Mouse (Mus musculus) megakaryocyte progenitor cell, adult 5-6 weeks (primary cell): ENCODE results near the gene Gm21860. TPM values are rescaled to one million over a fixed set of nuclear protein-coding genes. Genes with fewer than 3 reads are reported as not detected.
A peak's percentile ranks its signal among the peaks of the same experiment; 100 is the strongest.
"Not testable (repeated sequence)": the region's sequence is repeated elsewhere in the genome, so short reads cannot be mapped to it uniquely, and the experiment has no call there.

Experiments
- ATAC-seq: replicated peaks from 2 replicates; pipeline ENCODE4 v1.8.0; 2016; ENCODE audit warnings: mild to moderate bottlenecking, moderate TSS enrichment, inconsistent platforms; ENCODE audit not compliant: poor library complexity
- total RNA-seq, 2 experiments: library from RNA; stranded (forward) in 1 of 2; stranded (reverse) in 1 of 2; fragments of 157-497, 149-512 nt in 1 of 2; fragments of 200-1000 nt in 1 of 2; gene quantifications; 2 replicates each; pipeline versions ENCODE4 v1.2.3 to v1.2.4; 2015 to 2017

Gm21860 gene
- total RNA-seq (2015) (not detected in 2 replicates), total RNA-seq (2017) (not detected in 2 replicates)

DNA sequence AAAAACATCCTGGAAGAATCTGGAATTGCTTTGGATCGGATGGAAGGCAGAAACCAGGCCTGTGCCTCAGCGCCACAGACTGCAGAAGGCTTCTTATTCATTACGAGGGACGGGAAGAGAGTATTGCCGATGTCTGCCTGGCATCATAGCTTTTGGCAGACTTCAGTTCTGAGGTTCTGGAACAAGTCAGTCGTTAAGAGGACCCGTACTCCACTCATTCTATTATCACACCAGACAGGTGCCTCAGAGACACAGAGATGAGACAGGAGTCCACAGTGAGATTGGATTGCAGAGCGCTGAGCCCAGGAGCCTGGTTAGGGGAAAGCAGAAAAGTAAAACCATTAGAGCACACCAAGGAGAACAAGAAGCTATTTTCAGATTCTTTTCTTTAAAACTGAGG, at the start of gene Gm21860:
Gm21860 (minus strand) TSS at position 101 of the 400 bp plus-strand sequence.
- ATAC-seq = not testable (repeated sequence)

- not testable (repeated sequence) for ATAC-seq
Measured at GRCm38 (mm10) chrY:90784438-90784837, 29.8 kb upstream of the Gm21860 start, which contains the start of gene Gm47283. Gm47283 (plus strand) TSS chrY:90784738.

DNA sequence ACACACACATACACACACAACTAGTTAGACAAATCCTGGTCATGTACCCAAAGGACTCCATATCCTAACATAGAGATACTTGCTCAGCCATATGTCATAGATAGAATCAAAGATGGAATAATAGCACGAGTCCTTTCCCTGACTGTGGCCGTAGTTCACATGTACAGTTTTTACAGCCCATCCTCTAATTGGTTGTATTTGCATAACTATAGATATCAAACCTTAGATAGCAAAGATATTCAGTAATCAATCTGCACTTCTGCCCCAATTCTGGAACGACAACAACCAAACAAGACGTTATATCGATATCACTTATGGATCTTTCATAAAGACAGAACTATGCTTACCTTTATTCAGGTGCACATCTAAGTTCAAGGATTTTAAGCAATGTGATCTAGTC, 9.4 kb downstream of the Gm21860 start:
- not testable (repeated sequence) for ATAC-seq

- ATAC-seq = peak; percentile 53
Measured at GRCm38 (mm10) chrY:90744381-90744981, 10.1 kb downstream of the Gm21860 start.

GRCm38 (mm10) chrY:90743811-90744220, 10.8 kb downstream of the Gm21860 start:
- ATAC-seq = no peak

- ATAC-seq = not testable (repeated sequence)
Measured at GRCm38 (mm10) chrY:90743053-90743810, 11.4 kb downstream of the Gm21860 start.

DNA sequence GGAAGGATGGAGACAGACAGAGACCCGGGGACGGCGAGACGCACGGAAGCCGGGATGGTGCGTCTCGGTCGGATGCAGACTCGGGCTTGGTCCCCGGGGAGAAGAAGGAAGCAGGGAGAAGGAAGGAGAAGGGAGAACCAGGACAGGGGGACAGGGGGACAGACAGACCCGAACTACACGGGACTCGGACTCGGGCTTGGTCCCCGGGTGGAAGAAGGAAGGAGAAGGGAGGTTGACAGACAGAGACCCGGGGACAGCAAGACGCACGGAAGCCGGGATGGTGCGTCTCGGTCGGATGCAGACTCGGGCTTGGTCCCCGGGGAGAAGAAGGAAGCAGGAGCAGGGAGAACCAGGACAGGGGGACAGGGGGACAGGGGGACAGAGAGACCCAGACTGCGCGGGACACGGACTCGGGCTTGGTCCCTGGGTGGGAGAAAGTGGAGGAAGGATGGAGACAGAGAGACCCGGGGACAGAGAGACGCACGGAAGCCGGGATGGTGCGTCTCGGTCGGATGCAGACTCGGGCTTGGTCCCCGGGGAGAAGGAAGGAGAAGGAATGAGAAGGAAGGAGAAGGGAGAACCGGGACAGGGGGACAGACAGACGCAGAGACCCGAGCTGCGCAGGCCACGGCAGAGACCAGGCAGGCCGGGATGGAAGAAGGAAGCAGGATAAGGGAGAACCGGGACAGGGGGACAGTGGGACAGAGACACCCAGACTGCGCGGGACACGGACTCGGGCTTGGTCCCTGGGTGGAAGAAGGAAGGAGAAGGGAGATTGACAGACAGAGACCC, 12.2 kb downstream of the Gm21860 start:
- not testable (repeated sequence) for ATAC-seq

GRCm38 (mm10) chrY:90741452-90742260, 13.0 kb downstream of the Gm21860 start:
- ATAC-seq = not testable (repeated sequence)

- peak; percentile 4 for ATAC-seq
Measured at GRCm38 (mm10) chrY:90741006-90741405, 13.6 kb downstream of the Gm21860 start.

DNA sequence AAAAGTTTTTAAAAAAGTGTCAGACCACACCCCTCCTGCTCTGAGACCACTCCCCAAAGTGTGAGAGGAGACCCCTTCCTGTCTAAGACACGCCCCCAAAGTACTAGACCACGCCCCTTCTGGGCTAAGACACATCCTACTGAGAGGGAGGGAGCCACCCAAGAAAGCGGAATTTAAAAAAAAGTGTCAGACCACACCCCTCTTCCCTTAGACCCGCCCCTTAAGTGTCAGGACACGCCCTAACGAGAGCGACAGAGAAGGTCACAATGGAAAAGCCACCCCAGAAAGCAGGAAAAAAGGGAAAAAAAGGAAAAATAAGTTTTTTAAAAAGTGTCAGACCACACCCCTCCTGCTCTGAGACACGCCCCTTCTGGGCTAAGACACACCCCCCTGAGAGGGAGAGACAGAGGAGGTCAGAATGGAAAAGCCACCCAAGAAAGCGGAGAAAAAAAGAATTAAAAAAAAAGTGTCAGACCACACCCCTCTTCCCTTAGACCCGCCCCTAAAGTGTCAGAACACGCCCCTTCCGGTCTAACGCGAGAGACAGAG, 14.5 kb downstream of the Gm21860 start:
- peak; percentile 21 for ATAC-seq

- peak; percentile 9 for ATAC-seq
Measured at GRCm38 (mm10) chrY:90739531-90740012, 15.0 kb downstream of the Gm21860 start.

GRCm38 (mm10) chrY:90738841-90739530, 15.6 kb downstream of the Gm21860 start:
- ATAC-seq = peak; percentile 2

DNA sequence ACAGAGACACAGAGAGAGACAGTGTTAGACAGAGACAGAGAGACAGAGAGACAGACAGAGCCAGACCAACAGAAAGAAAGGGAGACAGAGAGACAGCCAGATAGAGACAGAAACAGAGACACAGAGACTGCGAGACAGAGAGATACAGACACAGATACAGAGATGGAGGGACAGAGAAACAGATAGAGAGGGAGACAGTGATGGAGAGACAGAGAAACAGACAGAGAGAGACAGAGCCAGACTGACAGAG, 16.3 kb downstream of the Gm21860 start:
- no peak for ATAC-seq

DNA sequence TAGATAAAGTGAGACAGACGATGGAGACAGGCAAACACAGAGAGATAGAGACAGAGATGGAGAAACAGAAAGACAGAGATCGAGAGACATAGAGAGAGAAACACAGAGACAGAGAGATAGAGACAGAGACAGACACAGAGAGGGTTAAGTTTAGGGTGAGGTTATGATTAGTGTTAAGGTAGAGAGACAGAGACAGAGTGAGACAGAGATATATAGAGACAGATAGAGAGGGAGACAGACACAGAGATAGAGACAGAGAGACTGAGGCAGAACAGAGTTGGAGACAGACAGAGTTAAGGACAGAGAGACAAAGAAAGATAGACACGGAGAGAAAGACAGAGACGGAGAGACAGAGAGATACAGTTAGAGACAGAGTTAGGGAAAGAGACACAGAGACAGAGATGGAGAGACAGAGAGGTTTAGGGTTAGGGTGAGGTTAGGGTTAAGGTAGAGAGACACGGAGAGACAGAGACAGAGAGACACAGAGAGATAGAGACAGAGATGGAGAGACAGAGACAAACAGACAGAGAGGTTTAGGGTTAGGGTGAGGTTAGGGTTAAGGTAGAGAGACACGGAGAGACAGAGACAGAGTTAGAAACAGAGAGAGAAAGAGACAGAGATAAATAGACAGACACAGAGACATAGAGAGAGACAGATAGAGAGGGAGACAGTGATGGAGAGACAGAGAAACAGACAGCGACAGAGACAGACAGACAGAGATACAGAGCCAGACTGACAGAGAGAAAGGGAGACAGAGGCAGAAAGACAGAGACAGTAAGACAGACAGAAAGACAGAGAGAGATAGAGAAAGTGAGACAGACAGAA, 16.8 kb downstream of the Gm21860 start:
- no peak for ATAC-seq

GRCm38 (mm10) chrY:90736217-90737000, 18.2 kb downstream of the Gm21860 start:
- not testable (repeated sequence) for ATAC-seq

- not testable (repeated sequence) for ATAC-seq
Measured at GRCm38 (mm10) chrY:90735181-90735895, 19.3 kb downstream of the Gm21860 start.

DNA sequence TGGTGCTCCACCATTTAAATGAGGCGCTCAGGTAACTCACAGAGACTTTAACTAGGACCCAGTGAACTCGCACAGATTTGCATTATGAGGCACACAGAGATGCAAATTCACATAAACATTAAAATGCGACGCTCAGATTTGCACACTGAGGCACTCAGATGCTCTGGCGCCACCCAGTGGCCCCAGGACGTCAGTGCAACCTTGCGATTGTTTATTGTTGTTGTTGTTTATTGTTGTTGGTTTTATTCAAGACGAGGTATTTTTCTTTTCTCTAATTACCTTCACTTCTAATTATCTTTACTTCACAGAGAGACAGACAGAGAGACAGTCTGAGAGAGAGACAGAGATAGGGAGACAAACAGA, 20.3 kb downstream of the Gm21860 start:
- ATAC-seq = peak; percentile 35
